ENCODE assay signal across 25 mouse cellular contexts in the genomic region with DNA sequence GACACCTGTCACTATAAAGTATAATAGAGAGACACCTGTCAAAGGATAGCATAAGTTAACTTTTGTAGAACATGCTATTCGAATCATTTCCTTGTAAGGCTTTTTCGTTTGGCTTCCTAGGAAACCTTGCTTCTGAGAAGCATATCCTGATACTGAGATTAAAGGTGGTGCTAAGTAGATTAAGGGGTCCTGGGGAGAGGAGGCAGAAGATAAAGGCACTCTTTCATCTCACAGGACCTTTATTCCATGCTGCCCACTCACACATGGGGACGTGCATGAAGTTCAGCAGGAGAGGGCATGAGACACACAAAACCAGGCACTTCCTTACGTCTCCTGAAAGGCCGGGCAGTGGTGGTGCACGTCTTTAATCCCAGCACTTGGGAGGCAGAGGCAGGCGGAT. TPM values are rescaled to one million over a fixed set of nuclear protein-coding genes. Genes with fewer than 3 reads are reported as not detected.
DNase-seq lines count a peak whose midpoint lies in the region; ATAC-seq and TF ChIP-seq lines count a peak whose summit lies in the region.
"Had no signal": no experiment of that assay in that cellular context is flagged by ENCODE, and none has a peak within 500 bp of the region (broad histone marks: within the 10 kb centered on the region; RNA-seq: fewer than 3 reads in every experiment).

No protein-coding gene starts in this region.

- 0 out of 2 replicates have a peak overlapping the region, but pooled peaks have one; percentile 4 for H3K4me3 ChIP-seq in liver, embryonic 12.5 days
- H3K4me3 ChIP-seq in liver, postnatal 0 days (ENCODE audit: low read depth, low read length) = no peak overlapping the region
- H3K4me3 ChIP-seq in neural tube, embryonic 15.5 days (replicated peaks) = no peak overlapping the region
- H3K4me3 ChIP-seq: forebrain, embryonic 13.5 days; heart, embryonic 13.5 days; hindbrain, embryonic 10.5 days; hindbrain, embryonic 15.5 days; limb, embryonic 10.5 days; limb, embryonic 15.5 days; lung, embryonic 15.5 days; midbrain, embryonic 13.5 days had no signal

- H3K9me3 ChIP-seq in liver, embryonic 12.5 days (replicated peaks) = no peaks in the 10 kb centered on the region
- H3K9me3 ChIP-seq in liver, postnatal 0 days (ENCODE audit: low read length) = no peaks in the 10 kb centered on the region
- no peaks in the 10 kb centered on the region for H3K9me3 ChIP-seq in neural tube, embryonic 15.5 days (replicated peaks)
- H3K9me3 ChIP-seq: forebrain, embryonic 13.5 days; heart, embryonic 13.5 days; hindbrain, embryonic 10.5 days; hindbrain, embryonic 15.5 days; limb, embryonic 10.5 days; limb, embryonic 15.5 days; lung, embryonic 15.5 days; midbrain, embryonic 13.5 days had no signal

- peak overlapping the region; percentile 55; the same call in 1 of the 2 replicates for H3K9ac ChIP-seq in liver, embryonic 12.5 days
- H3K9ac ChIP-seq in liver, postnatal 0 days (replicated peaks) = no peak overlapping the region
- no peak overlapping the region for H3K9ac ChIP-seq in neural tube, embryonic 15.5 days (replicated peaks)
- H3K9ac ChIP-seq: forebrain, embryonic 13.5 days; heart, embryonic 13.5 days; hindbrain, embryonic 15.5 days; limb, embryonic 15.5 days; lung, embryonic 15.5 days; midbrain, embryonic 13.5 days had no signal

- peak; percentile 44 for DNase-seq in c-Kit-negative CD71-positive TER-119-positive erythroid progenitor cells, embryonic 14.5 days (ENCODE audit: low read depth, low spot score)
- no peak for DNase-seq in liver, postnatal 0 days
- no peak for DNase-seq in Muller cell, postnatal 12 days (ENCODE audit: inconsistent ontology term)
- DNase-seq in natural killer cell, adult 2 months (ENCODE audit: low spot score in 2 of 2) = no peak
- DNase-seq: adrenal gland, postnatal 36 days; B cell, adult 2 months; cerebellum, adult 18-20 months; cerebellum, postnatal 14 days; gastrocnemius, postnatal 10 days; heart, postnatal 10 days; kidney, adult 18-20 months; kidney, postnatal 36 days; layer of hippocampus, adult 9-11 months; retina, postnatal 1 day; right cerebral cortex, postnatal 14 days had no signal

- H3K27ac ChIP-seq in liver, embryonic 12.5 days = peak overlapping the region; percentile 92
- H3K27ac ChIP-seq in liver, postnatal 0 days (ENCODE audit: low read depth) = 0 out of 2 replicates have a peak overlapping the region, but pooled peaks have one; percentile 48
- H3K27ac ChIP-seq in neural tube, embryonic 15.5 days (replicated peaks) = no peak overlapping the region
- H3K27ac ChIP-seq: forebrain, embryonic 13.5 days; heart, embryonic 13.5 days; hindbrain, embryonic 10.5 days; hindbrain, embryonic 15.5 days; limb, embryonic 10.5 days; limb, embryonic 15.5 days; lung, embryonic 15.5 days; midbrain, embryonic 13.5 days had no signal

- ATAC-seq in liver, embryonic 12.5 days = peak; percentile 81
- peak; percentile 40 for ATAC-seq in liver, postnatal 0 days
- ATAC-seq in neural tube, embryonic 15.5 days (ENCODE audit: low FRiP score) = no peak
- ATAC-seq: forebrain, embryonic 13.5 days; midbrain, embryonic 13.5 days had no signal

- no peak for TF ChIP-seq CTCF in liver, postnatal 0 days (IDR thresholded peaks at IDR 0.05; ENCODE audit: low read depth)

- peaks cover 84% of the 10 kb centered on the region for H3K4me1 ChIP-seq in liver, embryonic 12.5 days
- H3K4me1 ChIP-seq in liver, postnatal 0 days (ENCODE audit: insufficient read depth) = peaks cover 6% of the 10 kb centered on the region
- H3K4me1 ChIP-seq in neural tube, embryonic 15.5 days = no peaks in the 10 kb centered on the region
- H3K4me1 ChIP-seq: forebrain, embryonic 13.5 days; heart, embryonic 13.5 days; hindbrain, embryonic 10.5 days; hindbrain, embryonic 15.5 days; limb, embryonic 10.5 days; limb, embryonic 15.5 days; lung, embryonic 15.5 days; midbrain, embryonic 13.5 days had no signal

- WGBS in liver, embryonic 12.5 days (ENCODE audit: insufficient replicate concordance) = 27% methylated on average over 7 of the region's 7 CpGs
- WGBS in liver, postnatal 0 days (ENCODE audit: insufficient replicate concordance) = 49% methylated on average over 7 of the region's 7 CpGs
- WGBS in neural tube, embryonic 15.5 days = 89% methylated on average over 7 of the region's 7 CpGs

- H3K4me2 ChIP-seq in liver, embryonic 12.5 days = peak overlapping the region; percentile 38
- no peak overlapping the region for H3K4me2 ChIP-seq in liver, postnatal 0 days (ENCODE audit: low read depth, low read length)
- no peak overlapping the region for H3K4me2 ChIP-seq in neural tube, embryonic 15.5 days
- H3K4me2 ChIP-seq: forebrain, embryonic 13.5 days; heart, embryonic 13.5 days; hindbrain, embryonic 15.5 days; limb, embryonic 15.5 days; lung, embryonic 15.5 days; midbrain, embryonic 13.5 days had no signal

- H3K27me3 ChIP-seq in liver, embryonic 12.5 days (replicated peaks) = no peaks in the 10 kb centered on the region
- H3K27me3 ChIP-seq in liver, postnatal 0 days (ENCODE audit: insufficient read depth, low read length) = no peaks in the 10 kb centered on the region
- no peaks in the 10 kb centered on the region for H3K27me3 ChIP-seq in neural tube, embryonic 15.5 days (replicated peaks)
- H3K27me3 ChIP-seq: forebrain, embryonic 13.5 days; heart, embryonic 13.5 days; hindbrain, embryonic 15.5 days; limb, embryonic 15.5 days; lung, embryonic 15.5 days; midbrain, embryonic 13.5 days had no signal

- peak; percentile 91 for TF ChIP-seq EP300 in liver, postnatal 0 days (IDR thresholded peaks at IDR 0.05; ENCODE audit: low read depth)

- H3K36me3 ChIP-seq in liver, embryonic 12.5 days = no peaks in the 10 kb centered on the region
- H3K36me3 ChIP-seq in liver, postnatal 0 days (replicated peaks; ENCODE audit: insufficient read depth, low read length) = no peaks in the 10 kb centered on the region
- no peaks in the 10 kb centered on the region for H3K36me3 ChIP-seq in neural tube, embryonic 15.5 days
- H3K36me3 ChIP-seq: heart, embryonic 13.5 days; hindbrain, embryonic 10.5 days; hindbrain, embryonic 15.5 days; limb, embryonic 10.5 days; limb, embryonic 15.5 days; lung, embryonic 15.5 days; midbrain, embryonic 13.5 days had no signal

RNA-seq across cellular contexts. Expression of gene Hectd1, which starts 26.1 kb away (rescaled TPM):
- 48.0 and 48.4 TPM in 2 replicates for polyA plus RNA-seq in liver, embryonic 12.5 days (2016; fragmentation: Nextera tagmentation; extraction: Ambion mirVana)
- 18.2 and 20.6 TPM in 2 replicates for polyA plus RNA-seq in liver, postnatal 0 days (2015; fragmentation: Nextera tagmentation; extraction: Ambion mirVana)
- 36.0 and 37.6 TPM in 2 replicates for polyA plus RNA-seq in neural tube, embryonic 15.5 days (2015; fragmentation: Nextera tagmentation; extraction: Ambion mirVana)
